Mouse (Mus musculus) midbrain, embryonic 16.5 days (tissue): ENCODE data around the gene Cited2. TPM values are rescaled to one million over a fixed set of nuclear protein-coding genes. Genes with fewer than 3 reads are reported as not detected.

Experiments used
- ATAC-seq: fragments of 200-750 bp; cut with Nextera tagmentation; 2 replicates; pipeline ENCODE4 v1.8.0; 2017; ENCODE audit warnings: moderate TSS enrichment
- H3K27ac ChIP-seq: fragments of 300-500 bp; sonication (generic); 2 replicates; pipeline ENCODE4 v1.5.1; 2014; ENCODE audit warnings: mild to moderate bottlenecking, low read length, mixed read lengths
- H3K27me3 ChIP-seq: fragments of 300-500 bp; sonication (generic); 2 replicates; pipeline ENCODE4 v1.6.1; 2014; ENCODE audit warnings: low read depth, low read length, mixed read lengths; ENCODE audit not compliant: control insufficient read depth, insufficient read depth
- H3K36me3 ChIP-seq: fragments of 300-500 bp; sonication (generic); 2 replicates; pipeline ENCODE4 v1.6.1; 2014; ENCODE audit warnings: mild to moderate bottlenecking, low read length, moderate library complexity, mixed read lengths; ENCODE audit not compliant: control insufficient read depth, insufficient read depth
- H3K4me1 ChIP-seq: fragments of 300-500 bp; sonication (generic); 2 replicates; pipeline ENCODE4 v1.6.1; 2014; ENCODE audit warnings: mild to moderate bottlenecking, low read length, mixed read lengths; ENCODE audit not compliant: control insufficient read depth, insufficient read depth
- H3K4me2 ChIP-seq: fragments of 300-500 bp; sonication (generic); 2 replicates; pipeline ENCODE4 v1.6.1; 2014; ENCODE audit warnings: mild to moderate bottlenecking, low read length, mixed read lengths
- H3K4me3 ChIP-seq: fragments of 300-500 bp; sonication (generic); 2 replicates; pipeline ENCODE4 v1.5.1; 2014; ENCODE audit warnings: low read depth, mild to moderate bottlenecking, low read length, moderate library complexity, mixed read lengths
- H3K9ac ChIP-seq: fragments of 300-500 bp; sonication (generic); 2 replicates; pipeline ENCODE4 v1.6.1; 2014; ENCODE audit warnings: low read depth, low read length, mixed read lengths
- H3K9me3 ChIP-seq: fragments of 300-500 bp; sonication (generic); replicated peaks from 2 replicates; pipeline ENCODE4 v1.6.1; 2014; ENCODE audit warnings: mild to moderate bottlenecking, low read length, mixed read lengths; ENCODE audit not compliant: control insufficient read depth, poor library complexity, severe bottlenecking
- WGBS: fragments of 180-500 bp; shearing (Covaris S2); extraction: QIAGEN DNeasy Blood & Tissue Kit; methylation state at CpG from one replicate; pipeline ENCODE4 v1.1.7; 2014; 5-methylcytosine and 5-hydroxymethylcytosine counted together
- polyA plus RNA-seq: library from polyadenylated mRNA; unstranded; fragments of >200 nt; fragmentation: Nextera tagmentation; extraction: Ambion mirVana; gene quantifications from 2 replicates; pipeline ENCODE4 v1.2.1, GENCODE M21; 2015

Cited2 gene
- polyA plus RNA-seq, 1 experiment from 2014 or later, result 59.7 TPM

DNA sequence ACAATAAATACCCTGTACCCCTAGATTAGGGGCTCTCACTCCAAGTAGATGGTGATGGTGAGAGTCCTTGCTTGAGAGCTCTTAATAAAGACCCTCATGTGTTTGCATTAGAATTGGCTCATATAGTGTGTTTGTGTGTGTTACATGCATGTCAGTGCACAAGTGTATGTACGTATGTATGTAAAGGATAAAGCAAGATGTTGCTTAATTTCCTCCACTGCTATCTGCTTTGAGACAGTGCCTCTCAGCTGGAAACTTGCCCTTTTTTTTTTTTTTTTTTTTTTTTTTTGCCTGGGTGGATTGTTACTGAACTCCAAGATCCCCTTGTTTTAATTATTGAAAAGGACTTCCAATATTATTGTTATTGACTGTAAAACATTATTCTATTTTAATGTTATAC, 38.6 kb downstream of the Cited2 start:
- Histone ChIP-seq H3K4me2 (no peak overlapping the region), H3K9me3 (no peaks in the 10 kb centered on the region), H3K36me3 (no peaks in the 10 kb centered on the region), H3K9ac (no peak overlapping the region), H3K27ac (no peak overlapping the region), H3K27me3 (no peaks in the 10 kb centered on the region), H3K4me3 (no peak overlapping the region), H3K4me1 (no peaks in the 10 kb centered on the region)
- no peak for ATAC-seq
- 88% methylated on average over 1 of the region's 1 CpGs for WGBS

- Histone ChIP-seq H3K36me3 (no peaks in the 10 kb centered on the region), H3K4me3 (no peak overlapping the region), H3K4me1 (no peaks in the 10 kb centered on the region), H3K4me2 (no peak overlapping the region), H3K27ac (no peak overlapping the region), H3K27me3 (no peaks in the 10 kb centered on the region), H3K9ac (no peak overlapping the region), H3K9me3 (no peaks in the 10 kb centered on the region)
- WGBS, result 95% methylated on average over 8 of the region's 8 CpGs
- ATAC-seq, result no peak
These were observed 39.9 kb downstream of the Cited2 start for GRCm38 (mm10) chr10:17762946-17763345.

GRCm38 (mm10) chr10:17769856-17770255, 46.8 kb downstream of the Cited2 start:
- no peaks in the 10 kb centered on the region for H3K27me3 ChIP-seq
- H3K27ac ChIP-seq, result no peak overlapping the region
- no peak overlapping the region for H3K9ac ChIP-seq
- H3K4me2 ChIP-seq, result no peak overlapping the region
- no peaks in the 10 kb centered on the region for H3K9me3 ChIP-seq
- 87% methylated on average over 5 of the region's 5 CpGs for WGBS
- ATAC-seq, result no peak
- no peak overlapping the region for H3K4me3 ChIP-seq
- H3K36me3 ChIP-seq, result no peaks in the 10 kb centered on the region
- no peaks in the 10 kb centered on the region for H3K4me1 ChIP-seq

DNA sequence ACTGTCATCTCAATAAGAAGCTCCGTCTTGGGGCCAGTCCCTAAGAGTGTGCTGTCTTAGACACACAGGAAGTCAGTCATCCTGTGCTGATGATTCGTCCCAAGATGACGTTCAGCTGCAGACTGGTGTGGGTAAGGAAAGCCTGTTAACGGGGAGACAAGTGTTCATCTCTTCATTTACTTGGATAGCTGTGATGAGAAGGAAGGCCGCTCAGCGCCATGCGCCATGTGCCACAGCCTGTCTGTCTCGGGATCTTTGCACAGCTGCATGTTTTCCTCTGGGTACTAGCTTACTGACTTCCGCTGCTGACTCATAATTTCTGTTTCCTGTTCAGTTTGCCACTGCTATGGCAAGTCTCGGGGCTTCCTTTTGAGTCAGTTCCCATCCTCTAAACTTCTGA, 49.3 kb downstream of the Cited2 start:
- Histone ChIP-seq H3K4me1 (no peaks in the 10 kb centered on the region), H3K36me3 (no peaks in the 10 kb centered on the region), H3K4me2 (no peak overlapping the region), H3K27me3 (no peaks in the 10 kb centered on the region), H3K4me3 (no peak overlapping the region), H3K27ac (no peak overlapping the region), H3K9ac (no peak overlapping the region), H3K9me3 (no peaks in the 10 kb centered on the region)
- WGBS, result 86% methylated on average over 10 of the region's 10 CpGs
- no peak for ATAC-seq

DNA sequence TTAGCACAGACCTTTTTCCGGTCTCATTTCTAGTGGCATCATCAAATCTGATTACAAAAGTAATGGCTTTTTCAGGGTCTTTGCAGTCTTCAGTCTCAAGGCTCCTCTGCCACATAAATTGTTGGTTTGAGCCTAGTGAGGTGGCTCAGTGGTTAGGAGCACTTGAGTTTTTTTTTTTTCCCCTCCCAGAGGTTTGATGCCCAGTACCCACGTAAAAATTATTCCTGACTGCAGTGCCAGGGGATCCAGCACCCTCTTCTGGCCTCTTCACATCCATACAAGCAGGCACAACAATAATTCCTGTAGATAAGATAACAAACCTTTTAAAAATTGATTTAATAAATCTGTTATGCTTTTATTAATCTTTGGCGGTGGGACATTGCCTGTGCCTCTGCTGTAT, 51.3 kb downstream of the Cited2 start:
- H3K9ac ChIP-seq, result no peak overlapping the region
- no peaks in the 10 kb centered on the region for H3K36me3 ChIP-seq
- WGBS, result 89% methylated on average over 3 of the region's 3 CpGs
- no peak overlapping the region for H3K27ac ChIP-seq
- no peaks in the 10 kb centered on the region for H3K27me3 ChIP-seq
- H3K9me3 ChIP-seq, result no peaks in the 10 kb centered on the region
- H3K4me1 ChIP-seq, result no peaks in the 10 kb centered on the region
- ATAC-seq, result no peak
- H3K4me2 ChIP-seq, result no peak overlapping the region
- H3K4me3 ChIP-seq, result no peak overlapping the region

- no peaks in the 10 kb centered on the region for H3K27me3 ChIP-seq
- WGBS, result 90% methylated on average over 4 of the region's 4 CpGs
- ATAC-seq, result no peak
These were observed 52.1 kb downstream of the Cited2 start for GRCm38 (mm10) chr10:17775079-17775478.

More at GRCm38 (mm10) chr10:17775079-17775478, 52.1 kb downstream of the Cited2 start:
- Histone ChIP-seq H3K36me3 (no peaks in the 10 kb centered on the region), H3K4me3 (no peak overlapping the region), H3K4me2 (no peak overlapping the region), H3K9me3 (no peaks in the 10 kb centered on the region), H3K27ac (no peak overlapping the region), H3K9ac (no peak overlapping the region), H3K4me1 (no peaks in the 10 kb centered on the region)

Other genes starting within 250 kb of the Cited2 start
- 0.87 and 1.6 TPM in 2 replicates for gene Txlnb, start 73.0 kb downstream of the Cited2 start, polyA plus RNA-seq
- 4.4 and 6.4 TPM in 2 replicates for gene Heca, start 224.8 kb downstream of the Cited2 start, polyA plus RNA-seq